Mouse (Mus musculus) liver, embryonic 14.5 days (tissue): ENCODE measurements around the gene Rpap1.

Source experiments
- CTCF ChIP-seq: IDR thresholded peaks from 2 replicates; pipeline ENCODE4 v1.5.1; 2016; ENCODE audit warnings: antibody characterized with exemption, low read depth, control low read depth
- EP300 ChIP-seq: IDR thresholded peaks from 2 replicates; pipeline ENCODE4 v1.6.1; 2016; ENCODE audit warnings: antibody characterized with exemption, low read depth

DNA sequence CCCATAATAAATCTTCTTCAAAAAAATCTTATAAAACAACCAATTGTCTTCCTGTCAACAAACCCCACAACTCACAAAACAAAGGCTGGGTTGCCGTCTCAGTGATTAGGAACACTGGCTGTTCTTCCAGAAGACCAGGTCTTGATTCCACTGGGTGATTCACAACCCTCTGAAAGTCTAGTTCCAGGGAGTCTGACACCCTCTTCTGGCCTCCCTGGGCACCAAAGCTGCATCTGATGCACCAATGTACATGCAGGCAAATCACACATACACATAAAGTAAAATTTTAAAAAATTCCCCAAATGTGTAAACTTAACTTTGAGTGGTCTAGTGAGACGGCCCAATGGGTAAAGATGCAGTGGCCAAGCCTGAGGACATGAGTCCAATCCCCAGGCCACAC is 43.2 kb upstream of the Rpap1 start:
- TF ChIP-seq CTCF (no peak), EP300 (no peak)
